Mouse (Mus musculus): Measurements from ENCODE around the gene Brpf3. TPM values are rescaled to one million over a fixed set of nuclear protein-coding genes. Genes with fewer than 3 reads are reported as not detected.
A peak's percentile ranks its signal among the peaks of the same experiment; 100 is the strongest.
"Not testable (repeated sequence)": the region's sequence is repeated elsewhere in the genome, so short reads cannot be mapped to it uniquely, and the experiment has no call there.

The Brpf3 gene
- 8.1 and 9.6 TPM in 2 replicates for polyA plus RNA-seq (2015; fragmentation: Nextera tagmentation; extraction: Ambion mirVana)

DNA sequence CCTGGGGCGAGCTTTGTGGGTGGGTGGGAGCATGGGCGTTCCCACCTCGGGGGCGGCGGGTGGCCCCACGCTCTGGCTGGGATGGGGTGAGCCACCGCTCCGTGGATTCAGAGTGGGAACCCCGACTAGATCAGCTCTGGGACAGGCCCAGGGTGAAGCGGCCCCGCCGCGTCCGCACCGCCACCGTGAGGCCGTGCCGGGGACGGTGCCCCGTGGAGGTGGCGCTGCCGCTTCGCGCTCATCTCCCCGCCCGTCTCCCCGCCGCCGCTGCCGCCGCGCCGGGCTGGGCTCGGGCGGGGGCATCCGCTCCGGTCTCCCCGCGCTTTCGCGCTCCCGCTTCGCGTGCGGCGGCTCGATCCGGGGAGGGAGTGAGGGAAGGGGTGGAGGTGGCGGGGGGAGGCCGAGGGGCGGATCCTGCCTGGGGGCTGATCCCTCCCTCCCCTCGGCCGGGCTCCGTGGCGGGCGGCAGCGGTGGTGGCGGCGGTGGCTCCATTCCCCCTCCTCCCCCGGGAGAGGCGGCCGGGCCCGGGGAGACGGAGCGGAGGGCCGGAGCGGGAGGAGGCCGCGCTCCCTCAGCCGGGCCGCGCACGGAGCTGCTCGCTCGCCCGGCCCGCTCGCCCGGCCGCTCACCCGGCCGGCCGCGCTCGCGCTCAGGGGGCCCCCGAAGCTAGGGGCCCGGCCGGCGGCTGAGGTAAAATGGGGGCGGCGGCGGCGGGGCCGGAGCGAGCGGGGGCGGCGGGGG is at the start of gene Brpf3:
TSS of gene Brpf3 (plus strand) at position 420 of the 742 bp plus-strand sequence.
- peak; percentile 72 for ATAC-seq (ENCODE audit: low FRiP score, low read depth)
- H3K27me3 ChIP-seq, result no peaks in the 10 kb centered on the region
- WGBS, result 0% methylated on average over 63 of the region's 99 CpGs

DNA sequence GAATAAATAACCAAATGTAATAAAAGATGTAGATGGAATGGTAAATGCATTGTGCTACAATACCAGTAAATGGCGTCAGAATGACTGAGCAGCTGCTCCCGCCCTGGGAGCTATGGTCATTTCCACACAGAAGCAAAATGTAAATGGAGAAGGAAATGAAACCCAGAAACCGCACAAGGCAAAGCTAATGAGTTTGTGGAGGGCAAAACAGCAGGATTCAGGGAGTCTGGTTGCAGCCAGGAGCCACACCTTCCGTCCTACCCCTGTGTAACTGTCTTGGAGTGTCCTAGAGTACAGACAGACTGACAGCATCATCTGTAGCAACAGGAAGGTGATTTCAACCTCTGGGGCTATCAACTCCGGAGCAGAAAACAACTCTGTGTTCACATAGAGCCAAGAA is 44.4 kb upstream of the Brpf3 start:
- no peaks in the 10 kb centered on the region for H3K27me3 ChIP-seq
- no peaks in the 10 kb centered on the region for H3K4me1 ChIP-seq (replicated peaks)
- no peak overlapping the region for H3K27ac ChIP-seq (replicated peaks)
- H3K36me3 ChIP-seq, result no peaks in the 10 kb centered on the region
- no peak overlapping the region for H3K4me2 ChIP-seq
- 69% methylated on average over 5 of the region's 5 CpGs for WGBS
- H3K4me3 ChIP-seq, result no peak overlapping the region
- H3K9ac ChIP-seq, result no peak overlapping the region
- H3K9me3 ChIP-seq, result no peaks in the 10 kb centered on the region
- no peak for ATAC-seq (ENCODE audit: low FRiP score, low read depth)

More for the DNA sequence above, at the start of gene Brpf3:
- no peaks in the 10 kb centered on the region for H3K9me3 ChIP-seq
- H3K36me3 ChIP-seq, result peaks cover 2% of the 10 kb centered on the region
- H3K4me2 ChIP-seq, result peak within 1 kb of the TSS; percentile 99
- peak within 1 kb of the TSS; percentile 100 for H3K27ac ChIP-seq (replicated peaks)
- H3K9ac ChIP-seq, result peak within 1 kb of the TSS; percentile 99
- peaks cover 31% of the 10 kb centered on the region for H3K4me1 ChIP-seq (replicated peaks)
- H3K4me3 ChIP-seq, result peak within 1 kb of the TSS; percentile 86

DNA sequence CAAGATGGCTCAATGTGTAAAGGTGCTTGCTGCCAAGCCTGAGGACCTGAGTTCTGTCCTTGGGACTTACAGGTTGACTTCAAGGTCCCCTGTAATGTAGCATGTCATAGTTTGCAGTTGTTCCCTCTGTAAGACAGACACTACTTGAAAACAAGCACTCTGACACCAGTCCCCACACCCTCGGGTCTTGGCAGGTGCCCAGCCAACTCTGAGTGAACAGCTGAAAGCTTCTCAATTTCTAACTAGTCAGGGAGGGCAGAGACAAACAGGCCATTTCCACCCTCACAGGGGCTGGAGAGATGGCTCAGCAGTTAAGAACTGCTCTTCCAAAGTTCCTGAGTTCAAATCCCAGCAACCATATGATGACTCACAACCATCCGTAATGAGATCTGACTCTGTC is 43.4 kb upstream of the Brpf3 start:
- Histone ChIP-seq H3K36me3 (no peaks in the 10 kb centered on the region), H3K27ac (replicated peaks) (no peak overlapping the region), H3K27me3 (no peaks in the 10 kb centered on the region), H3K9me3 (no peaks in the 10 kb centered on the region), H3K4me3 (no peak overlapping the region), H3K4me2 (no peak overlapping the region), H3K4me1 (replicated peaks) (no peaks in the 10 kb centered on the region), H3K9ac (no peak overlapping the region)
- ATAC-seq (ENCODE audit: low FRiP score, low read depth), result no peak
- 77% methylated on average over 2 of the region's 2 CpGs for WGBS

DNA sequence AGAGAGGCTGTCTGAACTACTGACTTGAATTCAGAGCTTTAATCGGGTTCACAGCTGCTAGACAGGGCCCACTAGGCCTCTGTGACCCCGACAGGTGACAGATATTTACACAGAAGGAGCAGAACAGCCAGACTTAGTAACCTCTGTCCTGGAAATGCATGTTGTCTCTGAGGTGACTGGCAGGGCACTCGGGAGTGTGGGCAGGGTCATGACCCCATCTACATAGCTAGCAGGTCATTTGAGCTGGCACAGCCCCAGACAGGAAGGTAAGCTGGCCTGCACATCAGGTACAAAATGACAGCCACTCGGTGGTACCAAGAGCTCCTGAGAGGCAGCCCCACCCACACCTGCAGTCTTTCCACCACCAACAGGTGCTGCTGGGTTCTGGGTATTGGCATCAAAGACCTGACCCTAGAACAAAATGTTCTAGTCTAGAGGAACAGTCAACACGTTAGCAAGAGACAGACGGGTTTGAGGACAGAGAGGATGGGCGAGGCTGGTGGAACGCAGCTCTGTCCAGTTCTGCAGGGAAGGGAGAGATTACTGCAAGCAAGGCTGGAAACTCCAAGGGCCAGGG is 40.1 kb upstream of the Brpf3 start:
- no peaks in the 10 kb centered on the region for H3K27me3 ChIP-seq
- no peak overlapping the region for H3K4me3 ChIP-seq
- ATAC-seq (ENCODE audit: low FRiP score, low read depth), result no peak
- H3K9me3 ChIP-seq, result no peaks in the 10 kb centered on the region
- H3K27ac ChIP-seq (replicated peaks), result no peak overlapping the region
- no peaks in the 10 kb centered on the region for H3K36me3 ChIP-seq
- WGBS, result 77% methylated on average over 8 of the region's 8 CpGs
- H3K4me1 ChIP-seq (replicated peaks), result no peaks in the 10 kb centered on the region
- no peak overlapping the region for H3K9ac ChIP-seq
- H3K4me2 ChIP-seq, result no peak overlapping the region

DNA sequence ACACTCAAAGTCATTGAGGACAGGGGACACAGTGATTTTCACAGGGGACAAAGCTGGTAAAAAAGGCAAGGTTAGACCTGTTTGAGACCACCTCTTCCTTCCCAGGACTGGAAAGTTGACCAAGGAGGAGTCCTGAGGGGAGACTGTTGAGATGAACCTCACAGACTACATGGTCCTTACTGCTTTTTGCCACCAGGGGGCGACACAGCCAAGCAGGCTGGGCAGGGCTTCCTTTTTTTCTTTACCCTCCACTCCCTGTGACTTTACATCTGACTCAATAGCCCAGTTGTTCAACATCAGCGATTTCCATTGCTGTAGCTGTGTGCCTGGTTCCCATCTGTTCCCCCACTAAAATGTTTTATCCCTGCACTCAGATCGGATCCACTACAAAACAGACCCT is 39.0 kb upstream of the Brpf3 start:
- no peak overlapping the region for H3K4me2 ChIP-seq
- ATAC-seq (ENCODE audit: low FRiP score, low read depth), result no peak
- no peaks in the 10 kb centered on the region for H3K9me3 ChIP-seq
- H3K9ac ChIP-seq, result no peak overlapping the region
- no peak overlapping the region for H3K4me3 ChIP-seq
- no peaks in the 10 kb centered on the region for H3K27me3 ChIP-seq
- H3K4me1 ChIP-seq (replicated peaks), result no peaks in the 10 kb centered on the region
- no peaks in the 10 kb centered on the region for H3K36me3 ChIP-seq
- 19% methylated on average over 3 of the region's 3 CpGs for WGBS
- H3K27ac ChIP-seq (replicated peaks), result no peak overlapping the region

DNA sequence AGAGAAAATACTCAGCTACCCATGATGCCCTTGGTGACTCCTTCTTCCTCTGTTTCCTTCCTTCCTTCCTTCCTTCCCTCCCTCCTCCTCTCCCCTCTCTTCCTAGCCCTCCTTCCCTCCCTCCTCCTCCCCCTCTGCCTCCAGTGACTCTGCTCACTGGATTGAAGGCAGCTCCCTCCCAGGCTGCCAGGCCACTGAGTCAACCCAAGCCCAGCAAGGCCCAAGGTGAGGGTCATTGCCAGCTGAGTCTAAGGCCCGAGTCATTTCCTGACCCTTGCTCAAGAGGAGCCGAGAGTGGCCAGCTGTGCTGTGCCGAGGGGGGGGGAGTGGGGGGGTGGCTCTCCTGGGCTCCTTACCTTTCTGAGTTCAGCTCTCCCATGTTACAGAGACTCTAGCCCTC is 34.7 kb upstream of the Brpf3 start:
- Histone ChIP-seq H3K27ac (replicated peaks) (no peak overlapping the region), H3K4me3 (no peak overlapping the region), H3K36me3 (no peaks in the 10 kb centered on the region), H3K9me3 (no peaks in the 10 kb centered on the region), H3K4me1 (replicated peaks) (peaks cover 16% of the 10 kb centered on the region), H3K27me3 (peaks cover 33% of the 10 kb centered on the region), H3K9ac (no peak overlapping the region), H3K4me2 (no peak overlapping the region)
- WGBS, result 75% methylated on average over 3 of the region's 3 CpGs
- ATAC-seq (ENCODE audit: low FRiP score, low read depth), result no peak

DNA sequence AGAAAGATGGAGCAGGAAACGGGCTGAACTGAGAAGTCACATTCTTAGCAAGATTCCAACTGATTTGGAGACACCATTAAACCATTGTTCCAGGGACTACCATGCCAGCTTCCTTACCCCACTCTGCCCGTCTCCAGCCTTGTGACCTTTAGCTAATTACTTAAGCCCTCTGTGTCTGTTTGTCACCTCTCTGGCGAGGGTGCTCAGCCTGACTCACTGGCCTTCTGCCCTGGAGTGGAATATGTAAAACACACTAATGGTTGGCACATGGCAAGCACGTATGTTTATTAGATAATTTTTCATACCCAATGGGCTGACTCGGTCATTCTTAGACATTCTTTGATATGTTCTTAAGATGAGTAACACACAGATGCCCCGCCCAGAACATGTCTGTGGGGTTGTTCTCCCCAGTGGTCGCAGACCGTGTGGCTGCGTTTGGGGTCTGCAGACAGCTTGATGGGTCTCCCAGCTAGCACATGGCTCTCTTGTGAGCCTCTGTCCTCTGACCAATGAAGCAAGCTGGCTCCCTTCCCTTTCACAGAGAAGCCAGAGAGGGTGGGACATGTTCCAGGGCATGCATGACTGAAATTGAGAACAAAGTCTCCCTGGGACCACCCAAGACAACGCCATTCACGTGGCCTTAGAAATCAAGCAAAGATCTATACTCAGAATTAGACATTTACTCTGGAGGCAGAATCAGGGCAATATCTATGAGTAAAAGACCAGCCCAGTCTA is 33.9 kb upstream of the Brpf3 start:
- Histone ChIP-seq H3K27me3 (peaks cover 34% of the 10 kb centered on the region), H3K27ac (replicated peaks) (no peak overlapping the region), H3K4me1 (replicated peaks) (peaks cover 16% of the 10 kb centered on the region), H3K4me3 (no peak overlapping the region), H3K9ac (no peak overlapping the region), H3K9me3 (no peaks in the 10 kb centered on the region), H3K36me3 (no peaks in the 10 kb centered on the region), H3K4me2 (no peak overlapping the region)
- 65% methylated on average over 11 of the region's 11 CpGs for WGBS
- no peak for ATAC-seq (ENCODE audit: low FRiP score, low read depth)

DNA sequence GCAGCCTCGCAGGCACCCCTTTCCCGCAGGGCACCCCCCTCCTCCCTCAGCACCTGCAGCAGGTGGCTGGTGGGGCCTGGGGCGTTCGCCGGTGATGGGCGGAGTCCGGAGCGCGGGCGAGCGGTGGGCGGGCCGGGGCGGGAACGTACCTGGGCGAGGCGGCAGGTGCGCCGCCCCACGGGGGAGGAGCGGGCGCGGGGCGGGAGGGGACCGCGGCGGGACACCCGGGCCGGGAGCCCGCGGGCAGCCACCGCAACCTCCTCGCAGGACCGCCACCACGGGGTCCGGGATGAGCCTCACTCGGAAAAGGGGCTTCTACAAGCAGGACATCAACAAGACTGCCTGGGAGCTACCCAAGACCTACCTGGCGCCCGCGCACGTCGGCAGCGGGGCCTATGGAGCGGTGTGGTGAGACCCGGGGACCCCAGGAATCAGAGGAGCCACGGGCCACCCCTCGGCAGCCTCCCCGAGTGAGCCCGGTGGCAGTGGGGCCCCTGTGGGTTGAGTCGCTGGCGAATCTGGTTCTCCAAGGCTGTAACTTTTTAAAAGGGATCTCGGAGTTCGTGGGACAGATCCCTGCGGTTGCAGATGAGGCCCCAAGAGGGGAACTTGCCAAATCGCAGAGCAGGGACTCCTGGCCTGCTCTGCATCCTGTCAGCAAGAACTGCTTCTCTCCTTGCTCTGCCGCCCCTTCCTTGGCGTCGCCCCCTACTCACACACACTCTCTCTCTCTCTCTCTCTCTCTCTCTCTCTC is 31.6 kb upstream of the Brpf3 start, which contains the start of gene Mapk13:
TSS of gene Mapk13 (plus strand) at position 177 of the 754 bp plus-strand sequence.
- ATAC-seq (ENCODE audit: low FRiP score, low read depth), result no peak
- 1% methylated on average over 54 of the region's 58 CpGs for WGBS
- 0 out of 2 replicates have a peak within 1 kb of the TSS, but pooled peaks have one; percentile 7 for H3K9ac ChIP-seq
- no peaks in the 10 kb centered on the region for H3K36me3 ChIP-seq
- H3K27ac ChIP-seq (replicated peaks), result no peak within 1 kb of the TSS
- peak within 1 kb of the TSS; percentile 65 for H3K4me2 ChIP-seq
- peaks cover 34% of the 10 kb centered on the region for H3K27me3 ChIP-seq
- peaks cover 16% of the 10 kb centered on the region for H3K4me1 ChIP-seq (replicated peaks)
- peak within 1 kb of the TSS; percentile 35 for H3K4me3 ChIP-seq
- H3K9me3 ChIP-seq, result no peaks in the 10 kb centered on the region

DNA sequence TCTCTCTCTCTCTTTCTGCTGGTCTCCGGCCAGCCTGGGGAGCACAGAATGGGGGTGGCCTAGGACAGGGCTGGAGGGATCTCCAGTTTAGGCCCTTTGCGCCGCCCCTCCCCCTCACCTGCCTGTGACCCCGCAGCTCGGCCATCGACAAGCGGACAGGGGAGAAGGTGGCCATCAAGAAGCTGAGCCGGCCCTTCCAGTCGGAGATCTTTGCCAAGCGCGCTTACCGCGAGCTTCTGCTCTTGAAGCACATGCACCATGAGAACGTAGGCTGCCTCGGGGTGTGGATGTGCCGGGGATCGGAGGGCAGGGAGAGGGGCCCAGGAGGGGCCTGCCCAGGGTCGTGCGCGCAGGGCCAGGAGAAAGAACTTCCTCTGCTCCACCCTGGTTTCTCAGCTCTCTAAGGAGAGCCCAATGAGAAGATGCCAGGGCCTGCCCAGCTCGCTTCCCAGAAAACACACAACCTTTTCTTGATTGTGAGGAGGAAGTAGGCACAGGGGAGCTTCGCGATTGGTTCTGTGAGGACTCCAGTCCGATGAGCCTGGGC is 30.9 kb upstream of the Brpf3 start:
- Histone ChIP-seq H3K4me1 (replicated peaks) (peaks cover 16% of the 10 kb centered on the region), H3K4me3 (peak overlapping the region; percentile 35), H3K36me3 (no peaks in the 10 kb centered on the region), H3K9ac (0 out of 2 replicates have a peak overlapping the region, but pooled peaks have one; percentile 7), H3K4me2 (peak overlapping the region; percentile 65), H3K9me3 (no peaks in the 10 kb centered on the region), H3K27me3 (peaks cover 34% of the 10 kb centered on the region), H3K27ac (replicated peaks) (no peak overlapping the region)
- no peak for ATAC-seq (ENCODE audit: low FRiP score, low read depth)
- WGBS, result 6% methylated on average over 24 of the region's 24 CpGs

DNA sequence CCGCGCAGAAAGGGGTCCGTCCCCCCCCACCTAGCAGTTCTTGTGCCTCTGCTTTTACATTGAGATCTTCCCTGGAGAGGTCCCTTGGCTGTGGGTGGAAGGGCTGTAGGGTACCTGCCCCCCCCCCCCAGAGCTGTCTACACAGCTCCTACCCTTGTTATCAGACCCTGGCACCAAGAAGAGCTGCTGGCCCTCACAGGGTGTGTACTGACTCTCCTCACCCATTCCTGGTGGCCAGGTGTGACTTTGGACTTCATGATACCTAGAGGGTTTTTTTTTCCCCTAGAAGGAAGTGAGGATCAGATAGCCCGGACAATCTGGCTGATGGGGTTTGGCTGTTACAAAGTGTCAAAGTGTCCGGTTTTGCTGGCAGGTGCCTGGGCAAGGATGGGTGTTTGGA is 29.6 kb upstream of the Brpf3 start:
- Histone ChIP-seq H3K27me3 (peaks cover 34% of the 10 kb centered on the region), H3K36me3 (no peaks in the 10 kb centered on the region), H3K9me3 (no peaks in the 10 kb centered on the region), H3K4me2 (no peak overlapping the region), H3K4me1 (replicated peaks) (peaks cover 16% of the 10 kb centered on the region), H3K9ac (no peak overlapping the region), H3K27ac (replicated peaks) (no peak overlapping the region), H3K4me3 (no peak overlapping the region)
- WGBS, result 91% methylated on average over 5 of the region's 5 CpGs
- no peak for ATAC-seq (ENCODE audit: low FRiP score, low read depth)

DNA sequence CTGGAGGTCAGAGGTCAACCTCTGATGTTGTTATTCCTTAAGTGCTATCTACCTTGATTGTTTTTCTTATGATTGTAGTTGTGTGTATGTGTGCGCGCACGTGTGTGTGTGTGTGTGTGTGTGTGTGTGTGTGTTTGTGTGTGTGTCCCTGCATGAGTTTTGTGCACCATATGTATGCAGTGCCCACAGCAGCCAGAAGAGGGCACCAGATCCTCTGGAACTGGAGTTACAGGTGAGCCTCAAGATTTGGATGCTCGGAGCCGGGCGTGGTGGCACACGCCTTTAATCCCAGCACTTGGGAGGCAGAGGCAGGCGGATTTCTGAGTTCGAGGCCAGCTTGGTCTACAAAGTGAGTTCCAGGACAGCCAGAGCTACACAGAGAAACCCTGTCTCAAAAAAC is 26.6 kb upstream of the Brpf3 start:
- not testable (repeated sequence) for H3K9ac ChIP-seq; ATAC-seq (ENCODE audit: low FRiP score, low read depth); H3K27ac ChIP-seq (replicated peaks); H3K4me2 ChIP-seq; H3K9me3 ChIP-seq; H3K4me3 ChIP-seq; H3K36me3 ChIP-seq
- Histone ChIP-seq H3K27me3 (peaks cover 20% of the 10 kb centered on the region), H3K4me1 (replicated peaks) (peaks cover 11% of the 10 kb centered on the region)
- WGBS, result 95% methylated on average over 9 of the region's 9 CpGs

All from hindbrain, embryonic 15.5 days (tissue).